Mouse (Mus musculus): ENCODE measurements around the gene Calr4.
A peak's percentile ranks its signal among the peaks of the same experiment; 100 is the strongest.

Calr4 gene

GRCm38 (mm10) chr4:109236186-109236879 is 2.0 kb downstream of the Calr4 start:
- no peak for DNase-seq

GRCm38 (mm10) chr4:109238428-109239268 is 4.4 kb downstream of the Calr4 start:
- no peak for DNase-seq

GRCm38 (mm10) chr4:109241221-109241620 is 6.9 kb downstream of the Calr4 start:
- DNase-seq = no peak

- no peak for DNase-seq
Measured at GRCm38 (mm10) chr4:109241934-109242333, 7.6 kb downstream of the Calr4 start.

GRCm38 (mm10) chr4:109244506-109244905 is 10.2 kb downstream of the Calr4 start:
- DNase-seq = no peak

- DNase-seq = no peak
Measured at GRCm38 (mm10) chr4:109245016-109245620, 10.8 kb downstream of the Calr4 start.

GRCm38 (mm10) chr4:109251605-109252004 is 17.3 kb downstream of the Calr4 start:
- peak; percentile 6 to 26 for DNase-seq

- DNase-seq = no peak
Measured at GRCm38 (mm10) chr4:109252199-109252598, 17.9 kb downstream of the Calr4 start.

- DNase-seq = no peak
Measured at GRCm38 (mm10) chr4:109253664-109254151, 19.4 kb downstream of the Calr4 start.

- DNase-seq = no peak
Measured at GRCm38 (mm10) chr4:109254511-109254910, 20.2 kb downstream of the Calr4 start.

- no peak for DNase-seq
Measured at GRCm38 (mm10) chr4:109255321-109255720, 21.0 kb downstream of the Calr4 start.

- no peak for DNase-seq
Measured at GRCm38 (mm10) chr4:109255727-109256417, 21.6 kb downstream of the Calr4 start.

GRCm38 (mm10) chr4:109256791-109257190 is 22.5 kb downstream of the Calr4 start:
- no peak for DNase-seq

GRCm38 (mm10) chr4:109257639-109258038 is 23.4 kb downstream of the Calr4 start:
- DNase-seq = no peak

- DNase-seq = no peak
Measured at GRCm38 (mm10) chr4:109262068-109262467, 27.8 kb downstream of the Calr4 start.

GRCm38 (mm10) chr4:109266056-109266455 is 31.8 kb downstream of the Calr4 start:
- DNase-seq = no peak

- no peak for DNase-seq
Measured at GRCm38 (mm10) chr4:109266744-109267143, 32.5 kb downstream of the Calr4 start.

- no peak for DNase-seq
Measured at GRCm38 (mm10) chr4:109267452-109267851, 33.2 kb downstream of the Calr4 start.

GRCm38 (mm10) chr4:109268903-109269302 is 34.6 kb downstream of the Calr4 start:
- DNase-seq = no peak

GRCm38 (mm10) chr4:109271803-109272202 is 37.5 kb downstream of the Calr4 start:
- DNase-seq = no peak

- DNase-seq = no peak
Measured at GRCm38 (mm10) chr4:109273586-109274240, 39.4 kb downstream of the Calr4 start.
